Mouse (Mus musculus) C2C12 (cell line): ENCODE measurements at regions not wholly inside any gene's neighbourhood (a gene's known extent, or its start where the extent isn't known, plus 50 kb on each side); places are given as distances from the start of the nearest gene placed in this dataset.

ENCODE experiments used
- CEBPB ChIP-seq: IDR thresholded peaks from one replicate; pipeline ENCODE4 v1.6.1; 2011; ENCODE audit warnings: low read depth, mild to moderate bottlenecking, control low read depth, moderate library complexity
- CTCF ChIP-seq: IDR thresholded peaks from one replicate; pipeline ENCODE4 v1.5.1; 2011; ENCODE audit not compliant: control insufficient read depth, insufficient read depth, insufficient read length
- FOSL1 ChIP-seq: IDR thresholded peaks from one replicate; pipeline ENCODE4 v1.8.0; 2011; ENCODE audit warnings: mild to moderate bottlenecking, low read length; ENCODE audit not compliant: poor library complexity, insufficient read depth, severe bottlenecking
- MAX ChIP-seq: IDR thresholded peaks from one replicate; pipeline ENCODE4 v1.6.1; 2011; ENCODE audit warnings: mild to moderate bottlenecking, control low read depth
- MYOD1 ChIP-seq: IDR thresholded peaks from one replicate; pipeline ENCODE4 v1.6.1; 2011; ENCODE audit warnings: low read depth; ENCODE audit not compliant: control insufficient read depth, insufficient read length
- MYOG ChIP-seq: IDR thresholded peaks from one replicate; pipeline ENCODE4 v1.6.1; 2011; ENCODE audit not compliant: control insufficient read depth, insufficient read length; ENCODE audit errors: extremely low read depth
- USF1 ChIP-seq: IDR thresholded peaks from one replicate; pipeline ENCODE4 v1.6.1; 2011; ENCODE audit warnings: low read depth, mild to moderate bottlenecking, control low read depth, moderate library complexity

DNA sequence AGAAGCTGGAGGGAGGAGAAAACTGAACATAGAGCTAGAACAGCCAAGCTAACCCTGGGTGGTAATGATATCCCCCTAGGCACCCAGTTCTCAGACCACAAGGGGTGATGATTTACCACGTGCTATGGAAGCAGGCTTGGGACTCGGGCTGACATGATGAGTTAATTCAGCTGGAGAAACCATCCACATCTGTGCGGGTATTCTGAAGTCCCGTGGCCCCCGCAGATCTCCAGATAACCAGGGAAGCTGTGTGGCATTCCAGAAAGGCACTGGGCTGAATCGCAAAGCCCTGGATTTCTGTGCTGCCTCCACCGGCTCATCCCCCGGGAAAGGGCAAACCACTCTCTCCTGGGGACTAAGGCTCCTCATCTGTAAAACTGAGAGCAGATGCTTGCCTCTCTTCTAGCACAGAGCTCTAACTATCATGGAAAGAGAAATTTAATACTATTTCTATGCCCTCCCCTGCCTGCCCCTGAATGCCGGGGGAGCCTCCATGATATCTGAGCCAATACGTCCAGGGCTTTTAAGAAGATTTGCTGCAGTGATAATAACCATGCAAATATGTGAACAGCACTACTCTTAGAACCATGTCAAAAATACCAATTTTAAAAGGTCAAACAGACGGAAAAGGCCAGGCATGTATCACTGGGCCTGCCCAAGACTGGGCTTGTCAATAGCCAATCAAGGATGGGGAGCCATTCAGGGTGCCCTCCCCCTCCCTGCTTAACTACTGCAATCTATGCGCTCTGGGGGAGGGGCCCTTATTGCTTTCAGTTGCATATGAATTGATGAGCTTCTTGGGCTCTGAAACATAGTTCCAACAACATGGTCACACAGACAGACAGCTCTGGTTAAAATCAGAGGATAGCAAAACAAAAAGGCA is 255.5 kb downstream of the Sox4 start:
- TF ChIP-seq CTCF: no peak
- no peak for TF ChIP-seq MYOG
- TF ChIP-seq MAX: no peak
- no peak for TF ChIP-seq CEBPB
- no peak for TF ChIP-seq USF1
- TF ChIP-seq FOSL1: no peak
- no peak for TF ChIP-seq MYOD1
